ENCODE assay signal across 28 mouse cellular contexts in genomic region chr13:98349491-98349890, GRCm38 (mm10). TPM values are rescaled to one million over a fixed set of nuclear protein-coding genes. Genes with fewer than 3 reads are reported as not detected.
"Had no signal": no experiment of that assay in that cellular context is flagged by ENCODE, and none has a peak within 500 bp of the region (broad histone marks: within the 10 kb centered on the region; RNA-seq: fewer than 3 reads in every experiment).

No protein-coding gene starts in this region.

- H3K27ac ChIP-seq: embryonic facial prominence, embryonic 10.5 days; embryonic facial prominence, embryonic 12.5 days; embryonic facial prominence, embryonic 13.5 days; embryonic facial prominence, embryonic 15.5 days; forebrain, embryonic 10.5 days; forebrain, embryonic 12.5 days; forebrain, embryonic 13.5 days; forebrain, embryonic 15.5 days; gastrocnemius, adult 2 months; heart, adult 2 months had no signal

- DNase-seq: cerebellum, adult 8-10 months; cerebellum, adult 9-10 months; cerebellum, adult 9-11 months; cerebellum, postnatal 10 days; cerebellum, postnatal 14 days; cerebellum, postnatal 25 days; cerebellum, postnatal 36 days; embryo, embryonic 11 days; forebrain, postnatal 0 days; gastrocnemius, adult 2 months; gastrocnemius, postnatal 10 days; gastrocnemius, postnatal 14 days; gastrocnemius, postnatal 25 days; heart, adult 18-20 months; heart, adult 2 months had no signal

- H3K36me3 ChIP-seq: embryonic facial prominence, embryonic 10.5 days; embryonic facial prominence, embryonic 12.5 days; embryonic facial prominence, embryonic 13.5 days; embryonic facial prominence, embryonic 15.5 days; forebrain, embryonic 10.5 days; forebrain, embryonic 12.5 days; forebrain, embryonic 15.5 days had no signal

- H3K9ac ChIP-seq: embryonic facial prominence, embryonic 12.5 days; embryonic facial prominence, embryonic 13.5 days; embryonic facial prominence, embryonic 15.5 days; forebrain, embryonic 12.5 days; forebrain, embryonic 13.5 days; forebrain, embryonic 15.5 days; forebrain, postnatal 0 days had no signal

- ATAC-seq: forebrain, embryonic 13.5 days; forebrain, embryonic 14.5 days; forebrain, embryonic 15.5 days; forebrain, embryonic 16.5 days; forebrain, postnatal 0 days had no signal

- H3K4me3 ChIP-seq: embryonic facial prominence, embryonic 10.5 days; embryonic facial prominence, embryonic 12.5 days; embryonic facial prominence, embryonic 13.5 days; embryonic facial prominence, embryonic 15.5 days; erythroblast, embryonic 14.5 days; forebrain, embryonic 10.5 days; forebrain, embryonic 12.5 days; forebrain, embryonic 13.5 days; forebrain, embryonic 15.5 days; gastrocnemius, adult 2 months; heart, adult 2 months had no signal

- H3K9me3 ChIP-seq: embryonic facial prominence, embryonic 10.5 days; embryonic facial prominence, embryonic 12.5 days; embryonic facial prominence, embryonic 13.5 days; embryonic facial prominence, embryonic 15.5 days; forebrain, embryonic 10.5 days; forebrain, embryonic 12.5 days; forebrain, embryonic 13.5 days; forebrain, embryonic 15.5 days had no signal

- H3K4me2 ChIP-seq: embryonic facial prominence, embryonic 12.5 days; embryonic facial prominence, embryonic 13.5 days; embryonic facial prominence, embryonic 15.5 days; forebrain, embryonic 12.5 days; forebrain, embryonic 13.5 days; forebrain, embryonic 15.5 days had no signal

RNA-seq across cellular contexts. Expression of gene Foxd1, which starts 4.6 kb away (rescaled TPM):
- total RNA-seq: common myeloid progenitor, adult 5-6 weeks; granulocyte monocyte progenitor cell, adult 5-6 weeks had no signal
- polyA plus RNA-seq: erythroblast, embryonic 14.5 days had no signal
